Mouse (Mus musculus) lung, embryonic 15.5 days (tissue): ENCODE measurements at regions not wholly inside any gene's neighbourhood (a gene's known extent, or its start where the extent isn't known, plus 50 kb on each side); places are given as distances from the start of the nearest gene placed in this dataset. TPM values are rescaled to one million over a fixed set of nuclear protein-coding genes. Genes with fewer than 3 reads are reported as not detected.

Source experiments
- ATAC-seq: fragments of 200-750 bp; cut with Nextera tagmentation; 2 replicates; pipeline ENCODE4 v1.8.0; 2017; ENCODE audit warnings: moderate number of reproducible peaks, borderline replicate concordance; ENCODE audit not compliant: low FRiP score, low TSS enrichment; ENCODE audit errors: extremely low read depth
- H3K27ac ChIP-seq: fragments of 300-500 bp; sonication (generic); 2 replicates; pipeline ENCODE4 v1.5.1; 2015; ENCODE audit warnings: moderate library complexity, mild to moderate bottlenecking, inconsistent platforms
- H3K27me3 ChIP-seq: fragments of 300-500 bp; sonication (generic); 2 replicates; pipeline ENCODE4 v1.6.1; 2015; ENCODE audit warnings: inconsistent platforms
- H3K36me3 ChIP-seq: fragments of 300-500 bp; sonication (generic); 2 replicates; pipeline ENCODE4 v1.6.1; 2015; ENCODE audit warnings: inconsistent platforms
- H3K4me1 ChIP-seq: fragments of 300-500 bp; sonication (generic); 2 replicates; pipeline ENCODE4 v1.6.1; 2015; ENCODE audit warnings: inconsistent platforms
- H3K4me2 ChIP-seq: fragments of 300-500 bp; sonication (generic); 2 replicates; pipeline ENCODE4 v1.6.1; 2015; ENCODE audit warnings: inconsistent platforms, mild to moderate bottlenecking, moderate library complexity
- H3K4me3 ChIP-seq: fragments of 300-500 bp; sonication (generic); 2 replicates; pipeline ENCODE4 v1.5.1; 2015; ENCODE audit warnings: mild to moderate bottlenecking, inconsistent platforms
- H3K9ac ChIP-seq: fragments of 300-500 bp; sonication (generic); 2 replicates; pipeline ENCODE4 v1.6.1; 2015; ENCODE audit warnings: inconsistent platforms
- H3K9me3 ChIP-seq: fragments of 300-500 bp; sonication (generic); 2 replicates; pipeline ENCODE4 v1.6.1; 2016; ENCODE audit warnings: inconsistent platforms
- WGBS: fragments of 180-500 bp; shearing (Covaris S2); methylation state at CpG from one replicate; pipeline ENCODE4 v1.1.7; 2015; 5-methylcytosine and 5-hydroxymethylcytosine counted together
- microRNA-seq: library from miRNA; unstranded; fragments of <30 nt; microRNA quantifications from one replicate; pipeline ENCODE4, GENCODE M21; 2016

GRCm38 (mm10) chr3:137801402-137802020, 62.8 kb upstream of the H2afz start:
- Histone ChIP-seq H3K4me1 (no peaks in the 10 kb centered on the region), H3K27me3 (no peaks in the 10 kb centered on the region), H3K4me3 (no peak overlapping the region), H3K9me3 (no peaks in the 10 kb centered on the region), H3K36me3 (no peaks in the 10 kb centered on the region), H3K9ac (no peak overlapping the region), H3K27ac (no peak overlapping the region), H3K4me2 (no peak overlapping the region)
- WGBS: 65% methylated on average over 6 of the region's 6 CpGs
- ATAC-seq: no peak

- Histone ChIP-seq H3K27me3 (no peaks in the 10 kb centered on the region), H3K27ac (no peak overlapping the region), H3K9me3 (no peaks in the 10 kb centered on the region), H3K4me1 (no peaks in the 10 kb centered on the region), H3K4me3 (no peak overlapping the region), H3K36me3 (no peaks in the 10 kb centered on the region), H3K9ac (no peak overlapping the region), H3K4me2 (no peak overlapping the region)
- WGBS: 29% methylated on average over 1 of the region's 1 CpGs
- ATAC-seq: no peak
Observed at GRCm38 (mm10) chr3:137807423-137807822, 56.9 kb upstream of the H2afz start.

GRCm38 (mm10) chr3:137807913-137808684, 56.2 kb upstream of the H2afz start:
- 34% methylated on average over 5 of the region's 5 CpGs for WGBS
- no peaks in the 10 kb centered on the region for H3K4me1 ChIP-seq
- ATAC-seq: no peak
- H3K27me3 ChIP-seq: no peaks in the 10 kb centered on the region
- no peak overlapping the region for H3K4me3 ChIP-seq
- H3K36me3 ChIP-seq: no peaks in the 10 kb centered on the region
- H3K27ac ChIP-seq: no peak overlapping the region
- H3K9ac ChIP-seq: no peak overlapping the region
- no peak overlapping the region for H3K4me2 ChIP-seq
- H3K9me3 ChIP-seq: no peaks in the 10 kb centered on the region

- ATAC-seq: no peak
Observed at GRCm38 (mm10) chr3:137810123-137810522, 54.2 kb upstream of the H2afz start.

More at GRCm38 (mm10) chr3:137810123-137810522, 54.2 kb upstream of the H2afz start:
- H3K9me3 ChIP-seq: no peaks in the 10 kb centered on the region
- H3K4me2 ChIP-seq: no peak overlapping the region
- H3K4me1 ChIP-seq: no peaks in the 10 kb centered on the region
- H3K27ac ChIP-seq: no peak overlapping the region
- no peak overlapping the region for H3K4me3 ChIP-seq
- H3K36me3 ChIP-seq: no peaks in the 10 kb centered on the region
- H3K9ac ChIP-seq: no peak overlapping the region
- H3K27me3 ChIP-seq: no peaks in the 10 kb centered on the region
- 77% methylated on average over 3 of the region's 3 CpGs for WGBS

Small RNA genes lying in the stretch of these regions (microRNA-seq; reads per million reads assigned to microRNA genes)
- not detected for gene Mir6380
